Mouse (Mus musculus) forebrain, embryonic 10.5 days (tissue): ENCODE measurements around the gene Tmtc1. TPM values are rescaled to one million over a fixed set of nuclear protein-coding genes. Genes with fewer than 3 reads are reported as not detected.

Source experiments
- DNase-seq: peaks from one replicate; pipeline ENCODE4 v3.0.0-alpha.2; 2017; ENCODE audit warnings: low spot score; ENCODE audit errors: extremely low spot score
- H3K27ac ChIP-seq: fragments of 300-500 bp; sonication (generic); 2 replicates; pipeline ENCODE4 v1.5.1; 2016; ENCODE audit warnings: mild to moderate bottlenecking
- H3K27me3 ChIP-seq: fragments of 300-500 bp; sonication (generic); 2 replicates; pipeline ENCODE4 v1.6.1; 2016; ENCODE audit warnings: mild to moderate bottlenecking; ENCODE audit not compliant: poor library complexity, severe bottlenecking
- H3K36me3 ChIP-seq: fragments of 300-500 bp; sonication (generic); replicated peaks from 2 replicates; pipeline ENCODE4 v1.6.1; 2016; ENCODE audit warnings: mild to moderate bottlenecking, moderate library complexity
- H3K4me1 ChIP-seq: fragments of 300-500 bp; sonication (generic); 2 replicates; pipeline ENCODE4 v1.6.1; 2016
- H3K4me3 ChIP-seq: fragments of 300-500 bp; sonication (generic); 2 replicates; pipeline ENCODE4 v1.5.1; 2016; ENCODE audit warnings: mild to moderate bottlenecking, moderate library complexity
- H3K9me3 ChIP-seq: fragments of 300-500 bp; sonication (generic); 2 replicates; pipeline ENCODE4 v1.6.1; 2016; ENCODE audit warnings: mild to moderate bottlenecking, moderate library complexity
- WGBS: fragments of 180-500 bp; shearing (Covaris S2); methylation state at CpG from one replicate; pipeline ENCODE4 v1.1.7; 2016; 5-methylcytosine and 5-hydroxymethylcytosine counted together
- polyA plus RNA-seq: library from polyadenylated mRNA; unstranded; fragments of >200 nt; fragmentation: Nextera tagmentation; extraction: Ambion mirVana; gene quantifications from 2 replicates; pipeline ENCODE4 v1.2.1, GENCODE M21; 2016

Gene Tmtc1
- polyA plus RNA-seq, 1 experiment from 2014 or later = 0.20 TPM

GRCm38 (mm10) chr6:148279240-148279639, 164.9 kb downstream of the Tmtc1 start:
- no peaks in the 10 kb centered on the region for H3K9me3 ChIP-seq
- no peaks in the 10 kb centered on the region for H3K36me3 ChIP-seq
- H3K27ac ChIP-seq = no peak overlapping the region
- no peaks in the 10 kb centered on the region for H3K4me1 ChIP-seq
- no peak for DNase-seq
- H3K27me3 ChIP-seq = no peaks in the 10 kb centered on the region
- no peak overlapping the region for H3K4me3 ChIP-seq
- 81% methylated on average over 6 of the region's 6 CpGs for WGBS

- Histone ChIP-seq H3K9me3 (no peaks in the 10 kb centered on the region), H3K27me3 (no peaks in the 10 kb centered on the region), H3K4me1 (0 out of 2 replicates have a peak, but pooled peaks cover 5% of the 10 kb centered on the region), H3K4me3 (no peak overlapping the region), H3K27ac (no peak overlapping the region), H3K36me3 (no peaks in the 10 kb centered on the region)
- no peak for DNase-seq
- 74% methylated on average over 1 of the region's 1 CpGs for WGBS
Observed at GRCm38 (mm10) chr6:148276418-148276817, 167.8 kb downstream of the Tmtc1 start.

- WGBS = 92% methylated on average over 4 of the region's 4 CpGs
- Histone ChIP-seq H3K36me3 (no peaks in the 10 kb centered on the region), H3K27me3 (no peaks in the 10 kb centered on the region), H3K27ac (no peak overlapping the region), H3K9me3 (no peaks in the 10 kb centered on the region), H3K4me1 (0 out of 2 replicates have a peak, but pooled peaks cover 5% of the 10 kb centered on the region), H3K4me3 (no peak overlapping the region)
- no peak for DNase-seq
Observed at GRCm38 (mm10) chr6:148275046-148275445, 169.1 kb downstream of the Tmtc1 start.

- WGBS = 93% methylated on average over 6 of the region's 6 CpGs
- H3K4me3 ChIP-seq = no peak overlapping the region
- no peaks in the 10 kb centered on the region for H3K9me3 ChIP-seq
- no peaks in the 10 kb centered on the region for H3K27me3 ChIP-seq
- H3K4me1 ChIP-seq = peaks cover 12% of the 10 kb centered on the region
- peak overlapping the region; percentile 58; the same call in 1 of the 2 replicates for H3K27ac ChIP-seq
- DNase-seq = no peak
- no peaks in the 10 kb centered on the region for H3K36me3 ChIP-seq
Observed at GRCm38 (mm10) chr6:148260729-148261101, 183.5 kb downstream of the Tmtc1 start.

GRCm38 (mm10) chr6:148259979-148260728, 184.0 kb downstream of the Tmtc1 start:
- Histone ChIP-seq H3K27ac (peak overlapping the region; percentile 58), H3K4me3 (no peak overlapping the region), H3K9me3 (no peaks in the 10 kb centered on the region), H3K4me1 (peaks cover 17% of the 10 kb centered on the region), H3K27me3 (no peaks in the 10 kb centered on the region), H3K36me3 (no peaks in the 10 kb centered on the region)
- 69% methylated on average over 4 of the region's 4 CpGs for WGBS
- peak; percentile 19 for DNase-seq

- Histone ChIP-seq H3K4me3 (no peak overlapping the region), H3K27ac (no peak overlapping the region), H3K36me3 (no peaks in the 10 kb centered on the region), H3K27me3 (no peaks in the 10 kb centered on the region), H3K9me3 (no peaks in the 10 kb centered on the region), H3K4me1 (peaks cover 27% of the 10 kb centered on the region)
- WGBS = 88% methylated on average over 8 of the region's 8 CpGs
- DNase-seq = no peak
Observed at GRCm38 (mm10) chr6:148259074-148259473, 185.1 kb downstream of the Tmtc1 start.

GRCm38 (mm10) chr6:148257805-148258204, 186.4 kb downstream of the Tmtc1 start:
- no peak for DNase-seq
- Histone ChIP-seq H3K9me3 (no peaks in the 10 kb centered on the region), H3K4me1 (peaks cover 38% of the 10 kb centered on the region), H3K36me3 (no peaks in the 10 kb centered on the region), H3K27me3 (no peaks in the 10 kb centered on the region), H3K4me3 (no peak overlapping the region), H3K27ac (no peak overlapping the region)
- WGBS = 86% methylated on average over 2 of the region's 2 CpGs

- Histone ChIP-seq H3K4me1 (peaks cover 48% of the 10 kb centered on the region), H3K36me3 (no peaks in the 10 kb centered on the region), H3K27me3 (no peaks in the 10 kb centered on the region), H3K27ac (no peak overlapping the region; the same call in 1 of the 2 replicates), H3K9me3 (no peaks in the 10 kb centered on the region), H3K4me3 (no peak overlapping the region)
- no peak for DNase-seq
- 92% methylated on average over 3 of the region's 3 CpGs for WGBS
Observed at GRCm38 (mm10) chr6:148256109-148256508, 188.1 kb downstream of the Tmtc1 start.

- no peak overlapping the region for H3K4me3 ChIP-seq
- 83% methylated on average over 1 of the region's 1 CpGs for WGBS
- H3K4me1 ChIP-seq = peaks cover 43% of the 10 kb centered on the region
- no peaks in the 10 kb centered on the region for H3K27me3 ChIP-seq
- peak overlapping the region; percentile 40; the same call in 1 of the 2 replicates for H3K27ac ChIP-seq
- H3K9me3 ChIP-seq = no peaks in the 10 kb centered on the region
- no peaks in the 10 kb centered on the region for H3K36me3 ChIP-seq
- no peak for DNase-seq
Observed at GRCm38 (mm10) chr6:148255395-148256053, 188.7 kb downstream of the Tmtc1 start.

- Histone ChIP-seq H3K36me3 (no peaks in the 10 kb centered on the region), H3K4me3 (no peak overlapping the region), H3K4me1 (peaks cover 21% of the 10 kb centered on the region), H3K27ac (no peak overlapping the region), H3K9me3 (no peaks in the 10 kb centered on the region), H3K27me3 (no peaks in the 10 kb centered on the region)
- WGBS = 77% methylated on average over 3 of the region's 3 CpGs
- no peak for DNase-seq
Observed at GRCm38 (mm10) chr6:148249221-148249620, 195.0 kb downstream of the Tmtc1 start.

GRCm38 (mm10) chr6:148248625-148249024, 195.6 kb downstream of the Tmtc1 start:
- H3K36me3 ChIP-seq = no peaks in the 10 kb centered on the region
- no peak for DNase-seq
- H3K27ac ChIP-seq = no peak overlapping the region
- H3K4me3 ChIP-seq = no peak overlapping the region
- no peaks in the 10 kb centered on the region for H3K9me3 ChIP-seq
- no peaks in the 10 kb centered on the region for H3K27me3 ChIP-seq
- WGBS = 71% methylated on average over 2 of the region's 2 CpGs
- peaks cover 18% of the 10 kb centered on the region for H3K4me1 ChIP-seq

GRCm38 (mm10) chr6:148246544-148246943, 197.6 kb downstream of the Tmtc1 start:
- H3K4me3 ChIP-seq = no peak overlapping the region
- no peaks in the 10 kb centered on the region for H3K27me3 ChIP-seq
- no peaks in the 10 kb centered on the region for H3K36me3 ChIP-seq
- no peak for DNase-seq
- no peaks in the 10 kb centered on the region for H3K9me3 ChIP-seq
- no peaks in the 10 kb centered on the region for H3K4me1 ChIP-seq
- 79% methylated on average over 7 of the region's 7 CpGs for WGBS
- H3K27ac ChIP-seq = no peak overlapping the region

- H3K36me3 ChIP-seq = no peaks in the 10 kb centered on the region
- H3K27ac ChIP-seq = no peak overlapping the region
- no peak overlapping the region for H3K4me3 ChIP-seq
- DNase-seq = no peak
- WGBS = 81% methylated on average over 1 of the region's 1 CpGs
- H3K4me1 ChIP-seq = no peaks in the 10 kb centered on the region
- no peaks in the 10 kb centered on the region for H3K9me3 ChIP-seq
- H3K27me3 ChIP-seq = no peaks in the 10 kb centered on the region
Observed at GRCm38 (mm10) chr6:148244836-148245235, 199.4 kb downstream of the Tmtc1 start.
